Mouse (Mus musculus) thymus, postnatal 10 days (tissue): ENCODE results near the gene Olfr1260.

Experiments
- DNase-seq, 2 experiments: peaks; one replicate each; pipeline ENCODE4 v3.0.0; 2021; ENCODE audit warnings: low spot score in 2 of 2

The Olfr1260 gene

GRCm38 (mm10) chr2:89974184-89974583 is at the start of gene Olfr1260:
Gene Olfr1260 (plus strand): TSS chr2:89974340.
- no peak for DNase-seq

GRCm38 (mm10) chr2:89927009-89927408 is 47.1 kb upstream of the Olfr1260 start, which contains the start of gene Olfr1258:
Gene Olfr1258 (plus strand): TSS chr2:89927309.
- DNase-seq = no peak

- no peak for DNase-seq
Measured at GRCm38 (mm10) chr2:89948564-89948963, 25.6 kb upstream of the Olfr1260 start, which contains the start of gene Olfr1259. Gene Olfr1259 (minus strand): TSS chr2:89948664.

GRCm38 (mm10) chr2:89977709-89978108 is 3.6 kb downstream of the Olfr1260 start:
- DNase-seq = no peak

- no peak for DNase-seq
Measured at GRCm38 (mm10) chr2:89990921-89991320, 16.8 kb downstream of the Olfr1260 start, which contains the start of gene Olfr1261. Gene Olfr1261 (plus strand): TSS chr2:89991221.

- no peak for DNase-seq
Measured at GRCm38 (mm10) chr2:89999845-90000244, 25.7 kb downstream of the Olfr1260 start, which contains the start of gene Olfr1262. Gene Olfr1262 (plus strand): TSS chr2:90000145.

- no peak for DNase-seq
Measured at GRCm38 (mm10) chr2:90011831-90012230, 37.7 kb downstream of the Olfr1260 start, which contains the start of gene Olfr1263. Gene Olfr1263 (plus strand): TSS chr2:90012131.

GRCm38 (mm10) chr2:90025477-90025876 is 51.3 kb downstream of the Olfr1260 start, which contains the start of gene Olfr1264:
Gene Olfr1264 (minus strand): TSS chr2:90025577.
- no peak for DNase-seq
